Mouse (Mus musculus) kidney, embryonic 14.5 days (tissue): Measurements from ENCODE around the gene Capg. TPM values are rescaled to one million over a fixed set of nuclear protein-coding genes. Genes with fewer than 3 reads are reported as not detected.

ENCODE experiments used
- ATAC-seq: fragments of 200-750 bp; cut with Nextera tagmentation; 2 replicates; pipeline ENCODE4 v1.8.0; 2017; ENCODE audit warnings: moderate number of reproducible peaks, mild to moderate bottlenecking, moderate TSS enrichment, moderate library complexity; ENCODE audit not compliant: low FRiP score, low TSS enrichment
- H3K27ac ChIP-seq: fragments of 300-500 bp; sonication (generic); 2 replicates; pipeline ENCODE4 v1.5.1; 2014; ENCODE audit warnings: low read depth, mild to moderate bottlenecking, low read length, moderate library complexity, mixed read lengths
- H3K27me3 ChIP-seq: fragments of 300-500 bp; sonication (generic); 2 replicates; pipeline ENCODE4 v1.6.1; 2014; ENCODE audit warnings: mild to moderate bottlenecking, low read length; ENCODE audit not compliant: control insufficient read depth, insufficient read depth
- H3K36me3 ChIP-seq: fragments of 300-500 bp; sonication (generic); 2 replicates; pipeline ENCODE4 v1.6.1; 2014; ENCODE audit warnings: low read length, mixed read lengths; ENCODE audit not compliant: control insufficient read depth, insufficient read depth
- H3K4me1 ChIP-seq: fragments of 300-500 bp; sonication (generic); 2 replicates; pipeline ENCODE4 v1.6.1; 2014; ENCODE audit warnings: low read length, mixed read lengths; ENCODE audit not compliant: control insufficient read depth, insufficient read depth
- H3K4me2 ChIP-seq: fragments of 300-500 bp; sonication (generic); replicated peaks from 2 replicates; pipeline ENCODE4 v1.6.1; 2014; ENCODE audit warnings: low read depth, mild to moderate bottlenecking, low read length
- H3K4me3 ChIP-seq: fragments of 300-500 bp; sonication (generic); 2 replicates; pipeline ENCODE4 v1.5.1; 2014; ENCODE audit warnings: mild to moderate bottlenecking, low read length
- H3K9ac ChIP-seq: fragments of 300-500 bp; sonication (generic); 2 replicates; pipeline ENCODE4 v1.6.1; 2014; ENCODE audit warnings: low read depth, mild to moderate bottlenecking, low read length, moderate library complexity
- H3K9me3 ChIP-seq: fragments of 300-500 bp; sonication (generic); 2 replicates; pipeline ENCODE4 v1.6.1; 2016; ENCODE audit warnings: low read length; ENCODE audit not compliant: control insufficient read depth
- WGBS: fragments of 180-500 bp; shearing (Covaris S2); extraction: QIAGEN DNeasy Blood & Tissue Kit; methylation state at CpG from one replicate; pipeline ENCODE4 v1.1.7; 2014; 5-methylcytosine and 5-hydroxymethylcytosine counted together
- polyA plus RNA-seq: library from polyadenylated mRNA; unstranded; fragments of >200 nt; fragmentation: Nextera tagmentation; extraction: Ambion mirVana; gene quantifications from 2 replicates; pipeline ENCODE4 v1.2.1, GENCODE M21; 2014

The Capg gene
- polyA plus RNA-seq, 1 experiment from 2014 or later: 66.6 TPM

- no peaks in the 10 kb centered on the region for H3K9me3 ChIP-seq
- 1% methylated on average over 16 of the region's 16 CpGs for WGBS
- no peaks in the 10 kb centered on the region for H3K27me3 ChIP-seq
- H3K27ac ChIP-seq: no peak overlapping the region
- peak overlapping the region; percentile 60; the same call in 1 of the 2 replicates for H3K9ac ChIP-seq
- H3K4me3 ChIP-seq: peak overlapping the region; percentile 57
- H3K4me1 ChIP-seq: peaks cover 11% of the 10 kb centered on the region; the same call in 1 of the 2 replicates
- no peaks in the 10 kb centered on the region for H3K36me3 ChIP-seq
- peak; percentile 95 for ATAC-seq
- peak overlapping the region; percentile 79 for H3K4me2 ChIP-seq
These were observed 5.6 kb upstream of the Capg start for GRCm38 (mm10) chr6:72538562-72539031.

GRCm38 (mm10) chr6:72543265-72543850 is 833 bp upstream of the Capg start:
- WGBS: 77% methylated on average over 12 of the region's 12 CpGs
- no peak overlapping the region for H3K27ac ChIP-seq

GRCm38 (mm10) chr6:72545377-72545776 is 1.2 kb downstream of the Capg start:
- 46% methylated on average over 7 of the region's 7 CpGs for WGBS
- ATAC-seq: 0 out of 2 replicates have a peak, but pooled peaks have one; percentile 32
- H3K9me3 ChIP-seq: 0 out of 2 replicates have a peak, but pooled peaks cover 4% of the 10 kb centered on the region
- no peaks in the 10 kb centered on the region for H3K36me3 ChIP-seq
- no peak overlapping the region for H3K9ac ChIP-seq
- H3K4me1 ChIP-seq: no peaks in the 10 kb centered on the region
- H3K4me3 ChIP-seq: no peak overlapping the region
- no peaks in the 10 kb centered on the region for H3K27me3 ChIP-seq
- 0 out of 2 replicates have a peak overlapping the region, but pooled peaks have one; percentile 15 for H3K4me2 ChIP-seq
- peak overlapping the region; percentile 7; the same call in 1 of the 2 replicates for H3K27ac ChIP-seq

More at GRCm38 (mm10) chr6:72543265-72543850, 833 bp upstream of the Capg start:
- 0 out of 2 replicates have a peak, but pooled peaks cover 4% of the 10 kb centered on the region for H3K9me3 ChIP-seq
- no peaks in the 10 kb centered on the region for H3K36me3 ChIP-seq
- H3K27me3 ChIP-seq: no peaks in the 10 kb centered on the region
- H3K4me1 ChIP-seq: peaks cover 3% of the 10 kb centered on the region; the same call in 1 of the 2 replicates
- no peak for ATAC-seq
- H3K4me3 ChIP-seq: no peak overlapping the region
- H3K9ac ChIP-seq: no peak overlapping the region
- no peak overlapping the region for H3K4me2 ChIP-seq

- H3K4me2 ChIP-seq: no peak overlapping the region
- WGBS: 97% methylated on average over 2 of the region's 2 CpGs
- no peak overlapping the region for H3K27ac ChIP-seq
- 0 out of 2 replicates have a peak, but pooled peaks cover 4% of the 10 kb centered on the region for H3K9me3 ChIP-seq
- H3K4me3 ChIP-seq: no peak overlapping the region
- H3K36me3 ChIP-seq: no peaks in the 10 kb centered on the region
- peaks cover 3% of the 10 kb centered on the region; the same call in 1 of the 2 replicates for H3K4me1 ChIP-seq
- no peak for ATAC-seq
- H3K9ac ChIP-seq: no peak overlapping the region
- H3K27me3 ChIP-seq: no peaks in the 10 kb centered on the region
These were observed 2.9 kb downstream of the Capg start for GRCm38 (mm10) chr6:72547121-72547520.

- Histone ChIP-seq H3K4me3 (no peak overlapping the region), H3K4me1 (peaks cover 8% of the 10 kb centered on the region; the same call in 1 of the 2 replicates), H3K36me3 (no peaks in the 10 kb centered on the region), H3K9me3 (0 out of 2 replicates have a peak, but pooled peaks cover 4% of the 10 kb centered on the region), H3K27ac (no peak overlapping the region), H3K9ac (no peak overlapping the region), H3K27me3 (no peaks in the 10 kb centered on the region), H3K4me2 (no peak overlapping the region)
- 92% methylated on average over 3 of the region's 3 CpGs for WGBS
- ATAC-seq: no peak
These were observed 3.7 kb downstream of the Capg start for GRCm38 (mm10) chr6:72547862-72548261.

- 0 out of 2 replicates have a peak, but pooled peaks cover 4% of the 10 kb centered on the region for H3K9me3 ChIP-seq
- no peaks in the 10 kb centered on the region for H3K27me3 ChIP-seq
- WGBS: 54% methylated on average over 9 of the region's 9 CpGs
- H3K27ac ChIP-seq: no peak overlapping the region
- no peak overlapping the region for H3K4me3 ChIP-seq
- H3K4me2 ChIP-seq: no peak overlapping the region
- H3K4me1 ChIP-seq: peaks cover 12% of the 10 kb centered on the region
- no peaks in the 10 kb centered on the region for H3K36me3 ChIP-seq
- no peak overlapping the region for H3K9ac ChIP-seq
- no peak for ATAC-seq
These were observed 4.9 kb downstream of the Capg start for GRCm38 (mm10) chr6:72549041-72549580.

GRCm38 (mm10) chr6:72550025-72550424 is 5.8 kb downstream of the Capg start:
- H3K9ac ChIP-seq: no peak overlapping the region
- H3K36me3 ChIP-seq: no peaks in the 10 kb centered on the region
- WGBS: 56% methylated on average over 6 of the region's 6 CpGs
- no peak overlapping the region for H3K4me3 ChIP-seq
- no peak for ATAC-seq
- 0 out of 2 replicates have a peak, but pooled peaks cover 4% of the 10 kb centered on the region for H3K9me3 ChIP-seq
- no peaks in the 10 kb centered on the region for H3K27me3 ChIP-seq
- H3K4me2 ChIP-seq: no peak overlapping the region
- peaks cover 12% of the 10 kb centered on the region for H3K4me1 ChIP-seq
- no peak overlapping the region for H3K27ac ChIP-seq

- Histone ChIP-seq H3K27ac (no peak overlapping the region), H3K4me2 (no peak overlapping the region), H3K4me1 (peaks cover 12% of the 10 kb centered on the region), H3K36me3 (no peaks in the 10 kb centered on the region), H3K27me3 (no peaks in the 10 kb centered on the region), H3K9me3 (0 out of 2 replicates have a peak, but pooled peaks cover 4% of the 10 kb centered on the region), H3K9ac (no peak overlapping the region), H3K4me3 (no peak overlapping the region)
- 89% methylated on average over 10 of the region's 10 CpGs for WGBS
- no peak for ATAC-seq
These were observed 6.4 kb downstream of the Capg start for GRCm38 (mm10) chr6:72550503-72551100.
